Mouse (Mus musculus) thymus, postnatal 4 days (tissue): ENCODE data around the gene Fgd6.

Experiments used
- DNase-seq: peaks from one replicate; pipeline ENCODE4 v3.0.0; 2021

Gene Fgd6

DNA sequence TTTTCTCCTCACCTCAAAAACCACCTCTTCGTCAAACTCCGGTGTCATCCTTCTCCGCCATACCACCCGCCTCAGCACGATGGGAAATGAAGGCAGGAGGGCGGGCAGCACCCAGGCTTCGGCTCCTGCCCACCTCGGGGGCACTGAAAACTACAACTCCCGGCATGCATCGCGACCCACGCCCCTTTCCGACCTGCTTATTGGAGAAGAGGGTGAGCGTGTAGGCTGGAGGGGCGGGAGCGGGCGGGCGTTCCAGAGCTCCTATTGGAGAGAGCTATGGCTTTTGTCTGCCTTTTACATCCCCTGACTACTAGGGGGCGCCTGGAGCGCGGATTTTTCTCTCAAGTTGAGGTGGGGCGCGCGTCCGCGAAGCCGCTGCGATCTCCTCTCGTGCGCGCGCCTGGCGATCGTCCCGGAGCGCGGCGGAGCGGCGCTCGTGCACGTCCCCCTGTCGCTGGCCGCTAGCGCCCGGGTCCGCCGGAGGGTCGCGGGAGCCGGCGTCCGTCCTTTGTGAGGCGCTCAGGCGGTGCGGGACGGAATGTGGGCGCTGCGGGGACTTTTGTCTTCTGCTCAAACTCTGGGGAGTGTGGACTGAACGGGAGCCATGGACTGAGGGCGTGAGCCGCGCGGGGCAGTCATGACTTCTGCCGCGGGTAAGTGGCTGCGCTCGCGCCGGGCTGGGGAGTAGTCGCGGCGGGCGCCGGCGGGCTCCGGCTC is at the start of gene Fgd6, which contains the start of gene Vezt:
Fgd6 (plus strand) TSS at position 344 of the 717 bp plus-strand sequence.
Vezt (minus strand) TSS at position 160 of the 717 bp plus-strand sequence.
- peak; percentile 100 for DNase-seq

DNA sequence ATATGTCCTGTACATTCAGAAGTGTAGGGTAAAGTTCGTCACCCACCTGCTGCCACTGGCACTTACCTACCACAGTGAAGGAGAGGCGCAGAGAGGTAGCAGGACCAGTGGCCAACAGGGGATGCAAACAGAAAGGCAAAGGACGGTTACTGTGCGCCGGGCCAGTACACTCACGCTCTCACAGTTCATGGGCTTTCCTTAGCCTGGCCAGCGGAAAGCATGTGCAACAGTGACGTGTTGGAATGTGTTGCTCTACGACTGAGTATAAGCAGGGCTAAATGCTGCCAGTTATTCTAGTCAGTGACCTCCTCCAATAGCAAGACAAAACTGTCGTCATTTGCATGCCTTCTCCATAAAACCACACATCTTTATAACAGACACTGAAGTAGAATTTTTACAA is 41.7 kb upstream of the Fgd6 start:
- no peak for DNase-seq

DNA sequence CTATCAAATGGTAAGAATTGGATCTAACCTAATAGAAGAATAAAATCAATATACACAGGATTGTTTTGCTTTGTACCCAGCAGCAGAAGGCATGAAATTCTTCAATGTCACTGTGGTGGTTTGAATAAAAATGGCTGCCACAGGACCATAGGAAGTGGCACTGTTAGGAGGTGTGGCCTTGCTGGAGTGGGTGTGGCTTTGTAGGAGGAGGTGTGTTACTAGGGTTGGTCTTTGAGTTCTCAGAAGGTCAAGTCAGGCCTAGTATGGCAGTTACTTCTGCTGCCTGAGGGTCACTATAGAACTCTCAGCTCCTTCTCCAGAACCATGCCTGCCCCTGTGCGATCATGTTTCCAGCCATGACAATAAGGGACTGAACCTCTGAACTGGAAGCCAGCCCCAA is 40.7 kb upstream of the Fgd6 start:
- no peak for DNase-seq

GRCm38 (mm10) chr10:93999357-93999756 is 36.4 kb upstream of the Fgd6 start:
- no peak for DNase-seq

GRCm38 (mm10) chr10:94000223-94000622 is 35.6 kb upstream of the Fgd6 start:
- DNase-seq, result no peak

GRCm38 (mm10) chr10:94008356-94008755 is 27.4 kb upstream of the Fgd6 start:
- no peak for DNase-seq

DNA sequence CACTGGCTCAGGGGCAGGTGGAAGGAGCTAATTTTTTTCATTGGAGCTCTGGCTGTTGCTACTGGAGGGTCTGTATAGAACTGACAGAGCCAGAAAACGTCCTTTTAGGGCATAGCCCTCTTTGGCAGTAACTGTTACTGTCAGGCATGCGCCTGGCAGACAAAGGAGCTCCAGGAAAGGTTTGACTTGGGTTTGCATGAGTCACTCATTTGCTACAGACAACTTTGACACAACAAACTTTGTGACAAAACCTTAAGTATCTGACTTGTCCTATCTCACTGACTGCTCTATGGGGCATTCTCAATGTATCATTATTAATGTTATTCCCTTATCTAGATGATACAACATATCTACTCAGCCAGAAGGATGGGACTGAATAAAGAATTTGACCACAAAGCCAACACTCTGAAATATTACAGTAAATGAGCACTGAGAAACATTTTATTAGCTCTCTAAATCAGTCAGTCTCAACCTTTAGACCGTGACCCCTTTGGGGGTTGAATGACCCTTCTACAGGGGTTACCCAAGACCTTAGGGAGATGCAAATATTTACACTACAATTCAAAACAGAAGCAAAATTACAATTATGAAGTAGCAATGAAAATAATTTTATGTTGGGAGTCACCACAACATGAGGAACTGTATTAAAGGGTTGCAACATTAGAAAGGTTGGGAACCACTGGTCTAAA is 25.7 kb upstream of the Fgd6 start:
- DNase-seq, result no peak

GRCm38 (mm10) chr10:94011024-94011423 is 24.8 kb upstream of the Fgd6 start:
- no peak for DNase-seq

GRCm38 (mm10) chr10:94013196-94013595 is 22.6 kb upstream of the Fgd6 start:
- DNase-seq, result peak; percentile 80

GRCm38 (mm10) chr10:94014200-94014599 is 21.6 kb upstream of the Fgd6 start:
- DNase-seq, result no peak

DNA sequence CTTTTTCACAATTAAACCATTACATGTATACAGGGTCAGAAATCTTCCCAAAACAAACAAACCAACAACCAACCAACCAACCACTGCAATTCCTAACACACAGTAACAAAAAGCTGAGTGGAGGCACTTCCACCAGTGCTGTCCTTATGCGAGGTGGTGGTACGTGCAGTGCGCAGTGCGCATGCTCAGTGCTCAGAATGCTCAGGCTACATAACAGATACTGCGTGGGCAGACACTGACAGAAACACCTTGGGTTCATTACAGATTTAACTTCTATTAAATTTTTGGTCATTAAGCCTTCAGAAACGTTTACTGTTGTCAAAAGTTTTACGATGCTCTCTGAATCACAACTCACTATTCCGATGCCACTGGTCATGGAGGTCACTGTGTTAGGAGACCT is 18.3 kb upstream of the Fgd6 start:
- DNase-seq, result no peak

- DNase-seq, result no peak
Observed at GRCm38 (mm10) chr10:94020587-94020986, 15.2 kb upstream of the Fgd6 start.

DNA sequence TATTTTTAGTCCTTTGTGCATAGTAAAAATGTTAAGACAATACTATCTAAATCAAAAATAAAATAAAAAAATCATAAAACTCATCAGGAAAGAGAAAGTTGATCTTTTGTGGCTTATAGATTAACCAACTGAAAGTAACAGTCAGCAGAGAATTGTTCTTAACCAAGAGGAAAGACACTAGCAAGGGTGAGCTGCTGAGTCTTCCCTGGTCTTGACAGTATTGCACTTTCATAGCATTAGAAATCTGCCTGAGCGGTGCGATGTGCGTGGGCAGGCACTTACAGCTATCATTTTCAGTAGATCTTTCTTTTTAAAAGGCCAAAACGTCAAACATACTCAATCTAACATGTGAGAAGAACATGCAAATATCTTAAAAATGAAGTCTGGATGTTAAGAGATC is 14.7 kb upstream of the Fgd6 start:
- DNase-seq, result no peak

- no peak for DNase-seq
Observed at GRCm38 (mm10) chr10:94025079-94025478, 10.7 kb upstream of the Fgd6 start.

GRCm38 (mm10) chr10:94028493-94028892 is 7.3 kb upstream of the Fgd6 start:
- no peak for DNase-seq

DNA sequence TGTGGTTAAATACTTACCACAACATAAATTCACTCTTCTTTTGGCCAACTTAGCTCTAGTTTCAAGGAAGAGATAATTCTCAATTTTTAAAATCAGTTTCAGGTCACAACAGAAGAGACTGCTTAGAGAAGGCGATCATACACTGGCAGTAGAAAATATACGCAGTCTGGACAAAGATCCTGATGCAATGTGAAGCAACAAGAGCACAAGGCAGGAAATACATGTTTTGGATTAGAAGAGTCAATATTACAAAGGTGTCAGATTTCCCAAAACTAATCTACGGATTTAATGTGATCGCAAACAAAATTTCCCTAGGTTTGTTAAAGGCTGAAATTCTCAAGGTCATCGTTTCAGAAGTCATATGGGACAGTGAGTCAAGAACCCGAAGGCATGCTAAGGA is 4.6 kb upstream of the Fgd6 start:
- no peak for DNase-seq

DNA sequence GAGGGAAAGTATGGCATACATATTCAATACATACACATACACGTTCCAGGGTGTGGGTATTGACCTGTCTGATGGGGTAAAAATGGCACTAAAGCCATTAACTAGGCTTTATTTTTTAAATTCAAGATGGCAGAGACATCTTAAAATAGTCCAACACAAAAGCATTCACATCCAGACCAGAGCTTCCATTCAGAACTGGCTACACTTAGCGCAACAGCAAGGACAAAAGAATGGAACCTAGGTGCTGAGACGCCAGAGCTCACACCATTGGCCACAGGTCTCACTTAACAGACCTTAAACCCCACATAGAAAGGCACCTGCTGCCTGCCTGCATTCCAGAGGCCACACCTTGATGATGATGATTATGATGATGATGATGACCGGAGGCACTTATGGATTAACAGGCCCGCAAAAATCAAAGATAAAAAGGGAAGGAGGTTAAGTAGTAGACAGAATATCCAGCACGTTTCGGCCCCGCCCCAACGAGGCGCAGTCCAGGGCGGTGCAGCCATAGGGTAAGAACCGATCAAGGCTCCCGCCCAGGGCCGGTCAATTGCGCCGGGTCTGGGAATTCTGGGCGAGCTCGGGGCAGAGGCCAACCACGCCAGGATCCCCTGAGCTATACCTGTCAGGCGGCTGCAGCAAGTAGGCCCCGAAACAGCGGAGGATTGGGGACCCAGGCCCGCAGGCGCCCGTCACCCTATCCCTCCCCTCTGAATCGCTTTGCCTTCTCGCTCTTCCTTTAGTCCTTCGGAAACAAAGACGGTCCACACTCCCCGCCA is 734 bp upstream of the Fgd6 start:
- DNase-seq, result peak; percentile 69

- DNase-seq, result no peak
Observed at GRCm38 (mm10) chr10:94036375-94036758, 566 bp downstream of the Fgd6 start.

GRCm38 (mm10) chr10:94037196-94037595 is 1.4 kb downstream of the Fgd6 start:
- DNase-seq, result no peak

DNA sequence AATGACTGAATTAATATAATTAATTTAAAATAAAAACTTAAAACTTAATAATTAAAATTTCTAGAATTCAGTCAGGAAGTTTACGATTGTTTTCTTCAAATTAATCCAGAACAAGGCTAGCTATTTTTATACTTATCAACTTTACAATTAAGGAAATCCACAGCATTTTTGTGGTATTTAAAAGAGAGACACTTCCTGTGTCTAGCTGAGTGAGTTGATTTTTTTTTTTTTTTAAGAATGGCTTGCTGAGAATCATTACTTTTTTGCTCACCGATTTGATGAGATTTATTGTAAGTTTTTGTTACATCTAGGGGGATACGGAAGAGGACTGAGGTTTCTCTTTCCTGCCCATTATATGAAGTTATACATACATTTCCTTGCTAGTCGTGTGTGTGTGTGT is 1.8 kb downstream of the Fgd6 start:
- no peak for DNase-seq

GRCm38 (mm10) chr10:94038366-94039260 is 2.8 kb downstream of the Fgd6 start:
- DNase-seq, result no peak

DNA sequence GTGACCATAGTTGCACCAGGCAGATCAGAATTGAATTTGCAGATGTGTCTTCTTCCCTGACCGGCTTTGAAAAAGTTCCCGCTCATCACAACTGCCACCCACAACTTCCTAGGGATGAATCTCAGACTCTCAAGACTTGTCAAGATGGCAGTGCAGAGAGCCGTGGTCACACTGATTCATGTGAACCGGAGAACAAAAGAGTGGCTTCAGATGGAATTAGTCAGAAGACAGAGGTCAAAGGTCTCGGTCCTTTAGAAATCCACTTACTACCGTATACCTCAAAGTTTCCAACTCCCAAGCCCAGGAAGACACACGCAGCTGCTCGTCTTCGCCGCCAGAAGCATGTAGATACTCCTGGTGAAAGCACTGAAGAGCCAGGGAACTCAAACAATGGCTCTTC is 8.1 kb downstream of the Fgd6 start:
- no peak for DNase-seq

- no peak for DNase-seq
Observed at GRCm38 (mm10) chr10:94045301-94045700, 9.5 kb downstream of the Fgd6 start.
